Mouse (Mus musculus) kidney, embryonic 15.5 days (tissue): ENCODE results near the gene Adck2. TPM values are rescaled to one million over a fixed set of nuclear protein-coding genes. Genes with fewer than 3 reads are reported as not detected.

Experiments used
- ATAC-seq: fragments of 200-750 bp; cut with Nextera tagmentation; replicated peaks from 2 replicates; pipeline ENCODE4 v1.8.0; 2017; ENCODE audit warnings: moderate TSS enrichment; ENCODE audit not compliant: low FRiP score
- H3K27ac ChIP-seq: fragments of 300-500 bp; sonication (generic); 2 replicates; pipeline ENCODE4 v1.5.1; 2015; ENCODE audit warnings: mild to moderate bottlenecking, inconsistent platforms
- H3K27me3 ChIP-seq: fragments of 300-500 bp; sonication (generic); 2 replicates; pipeline ENCODE4 v1.6.1; 2015; ENCODE audit warnings: inconsistent platforms
- H3K36me3 ChIP-seq: fragments of 300-500 bp; sonication (generic); 2 replicates; pipeline ENCODE4 v1.6.1; 2015; ENCODE audit warnings: inconsistent platforms
- H3K4me1 ChIP-seq: fragments of 300-500 bp; sonication (generic); 2 replicates; pipeline ENCODE4 v1.6.1; 2015; ENCODE audit warnings: inconsistent platforms
- H3K4me2 ChIP-seq: fragments of 300-500 bp; sonication (generic); 2 replicates; pipeline ENCODE4 v1.6.1; 2015; ENCODE audit warnings: moderate library complexity, mild to moderate bottlenecking, inconsistent platforms
- H3K4me3 ChIP-seq: fragments of 300-500 bp; sonication (generic); replicated peaks from 2 replicates; pipeline ENCODE4 v1.5.1; 2015; ENCODE audit warnings: mild to moderate bottlenecking, inconsistent platforms
- H3K9ac ChIP-seq: fragments of 300-500 bp; sonication (generic); 2 replicates; pipeline ENCODE4 v1.6.1; 2015; ENCODE audit warnings: mild to moderate bottlenecking, inconsistent platforms
- H3K9me3 ChIP-seq: fragments of 300-500 bp; sonication (generic); replicated peaks from 2 replicates; pipeline ENCODE4 v1.6.1; 2016; ENCODE audit warnings: inconsistent platforms
- WGBS: fragments of 180-500 bp; shearing (Covaris S2); methylation state at CpG from one replicate; pipeline ENCODE4 v1.1.7; 2015; ENCODE audit warnings: mixed read lengths; 5-methylcytosine and 5-hydroxymethylcytosine counted together
- polyA plus RNA-seq: library from polyadenylated mRNA; unstranded; fragments of >200 nt; fragmentation: Nextera tagmentation; extraction: Ambion mirVana; gene quantifications from 2 replicates; pipeline ENCODE4 v1.2.1, GENCODE M21; 2015

Adck2 gene
- polyA plus RNA-seq, 1 experiment from 2014 or later, result 27.4 TPM

DNA sequence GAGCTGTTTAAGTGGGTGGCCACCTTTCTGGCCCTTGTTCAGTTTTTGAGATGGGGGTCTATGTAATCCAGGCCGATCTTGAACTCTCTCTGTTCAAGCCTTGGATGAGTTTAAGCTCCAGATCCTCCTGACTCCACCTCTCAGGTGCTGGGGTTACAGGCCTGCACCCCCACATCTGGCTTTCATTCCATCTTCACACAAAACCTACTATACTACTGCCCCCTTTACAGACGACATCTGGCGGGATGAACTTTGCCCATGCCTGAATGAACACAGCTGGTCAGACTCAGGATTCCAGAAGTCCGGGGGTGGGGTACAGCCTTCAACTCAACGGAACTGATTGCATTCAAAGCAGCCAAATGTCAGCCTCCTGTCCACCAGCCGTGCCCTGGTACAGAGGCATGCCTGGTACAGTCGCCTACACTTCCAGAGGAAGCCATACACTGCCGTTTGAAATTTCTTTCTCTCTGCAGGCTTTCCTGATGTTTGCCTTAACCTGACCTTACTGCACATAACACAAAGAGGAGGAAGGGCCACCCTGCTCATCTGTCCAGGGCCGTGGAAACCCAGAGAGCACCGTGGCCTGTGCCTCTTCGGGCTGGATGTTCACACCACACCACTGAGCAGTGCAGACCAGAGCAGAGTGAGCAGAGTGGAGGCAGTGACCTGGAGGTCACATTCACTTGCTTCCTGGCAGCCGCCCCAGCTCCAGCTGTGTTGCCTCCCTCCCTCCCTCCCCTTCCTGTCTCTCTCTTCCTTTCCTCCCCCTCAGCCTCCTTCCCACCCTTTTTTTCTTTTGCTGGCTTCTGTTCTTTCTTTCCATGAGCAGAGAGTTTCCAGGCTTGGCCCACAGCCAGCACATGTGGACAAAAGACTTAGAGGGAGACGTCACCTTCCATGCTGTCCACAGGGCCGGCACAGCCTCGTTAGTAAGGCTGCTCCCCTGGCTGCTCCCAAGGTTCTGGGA lies 30.8 kb upstream of the Adck2 start:
- 9% methylated on average over 15 of the region's 15 CpGs for WGBS
- Histone ChIP-seq H3K27ac (peak overlapping the region; percentile 87), H3K9ac (no peak overlapping the region), H3K27me3 (no peaks in the 10 kb centered on the region), H3K36me3 (no peaks in the 10 kb centered on the region), H3K4me1 (peaks cover 88% of the 10 kb centered on the region), H3K4me3 (no peak overlapping the region), H3K4me2 (peak overlapping the region; percentile 45), H3K9me3 (no peaks in the 10 kb centered on the region)
- ATAC-seq, result peak; percentile 89

DNA sequence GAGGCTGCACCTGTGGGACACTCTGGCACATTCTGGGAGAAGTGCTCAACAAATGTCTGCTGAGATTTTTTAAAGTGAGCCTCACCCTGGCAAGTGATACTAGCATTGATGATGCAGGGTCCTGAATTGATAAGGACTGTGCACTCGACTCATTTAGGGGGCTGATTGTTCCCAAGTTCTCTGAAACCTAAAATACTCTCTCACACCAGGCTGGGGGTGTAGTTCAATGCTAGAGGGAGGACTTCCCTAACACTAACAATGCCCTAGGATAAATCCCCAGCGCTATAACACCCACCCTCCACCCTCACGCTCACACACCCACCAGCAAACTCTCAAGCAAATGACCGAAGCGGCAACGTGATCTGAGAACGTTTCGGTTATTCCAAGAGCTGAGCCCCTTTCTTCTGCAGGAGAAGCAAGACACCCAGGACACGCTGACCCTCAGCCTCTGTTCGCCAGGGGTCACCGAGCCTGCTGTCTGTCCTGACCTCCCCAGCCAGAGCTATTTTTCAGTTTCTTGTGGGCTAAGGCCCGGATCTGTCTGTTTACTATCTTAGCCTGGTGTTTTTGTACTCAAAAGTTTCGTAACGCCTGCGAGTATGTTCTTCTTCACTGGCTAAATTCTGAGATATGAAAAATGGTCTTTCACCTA lies 29.8 kb upstream of the Adck2 start:
- Histone ChIP-seq H3K9me3 (no peaks in the 10 kb centered on the region), H3K4me3 (no peak overlapping the region), H3K36me3 (no peaks in the 10 kb centered on the region), H3K27me3 (no peaks in the 10 kb centered on the region), H3K27ac (peak overlapping the region; percentile 87), H3K4me1 (peaks cover 83% of the 10 kb centered on the region), H3K9ac (no peak overlapping the region), H3K4me2 (peak overlapping the region; percentile 15; the same call in 1 of the 2 replicates)
- no peak for ATAC-seq
- WGBS, result 27% methylated on average over 15 of the region's 15 CpGs

DNA sequence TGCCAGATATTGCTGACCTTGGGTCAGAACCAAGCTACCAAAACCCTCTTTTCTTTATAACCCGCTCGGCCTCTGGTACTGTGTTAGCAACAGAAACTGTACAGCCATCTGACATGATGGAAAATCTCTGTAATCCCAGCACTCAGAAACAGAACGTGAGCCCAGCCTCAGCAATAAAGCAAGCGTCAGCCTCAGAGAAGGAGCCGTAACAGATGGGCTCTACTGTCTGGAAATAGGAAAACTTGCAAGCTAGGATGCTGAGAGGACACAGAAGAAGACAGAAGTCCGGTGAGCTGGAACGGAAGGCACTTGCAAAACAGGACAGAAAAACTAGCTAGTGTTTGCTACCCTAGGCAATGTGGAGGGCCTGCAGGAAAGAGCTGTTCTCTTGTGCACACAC lies 28.2 kb upstream of the Adck2 start:
- H3K4me3 ChIP-seq, result no peak overlapping the region
- 78% methylated on average over 7 of the region's 7 CpGs for WGBS
- peaks cover 67% of the 10 kb centered on the region for H3K4me1 ChIP-seq

DNA sequence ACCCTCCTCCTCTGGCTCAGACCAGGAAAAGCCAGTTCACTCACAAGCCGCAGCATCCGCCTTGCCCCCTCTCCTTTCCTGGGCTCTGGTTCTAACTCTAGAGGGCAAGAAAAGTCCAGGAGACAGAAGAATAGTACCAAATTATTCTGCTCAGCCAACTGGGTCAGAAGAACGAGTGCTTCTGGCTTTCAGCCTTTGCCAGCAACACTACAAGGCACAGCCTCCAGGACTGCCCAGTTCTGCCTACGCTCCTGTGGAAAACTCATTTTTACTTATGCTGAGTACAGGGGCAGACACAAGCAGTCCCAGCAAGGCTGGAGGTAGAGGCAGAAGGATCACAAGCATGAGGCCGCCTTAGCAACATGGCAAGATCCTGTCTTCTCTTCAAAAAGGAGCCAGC lies 25.6 kb upstream of the Adck2 start:
- Histone ChIP-seq H3K36me3 (no peaks in the 10 kb centered on the region), H3K4me1 (peaks cover 62% of the 10 kb centered on the region), H3K27me3 (no peaks in the 10 kb centered on the region), H3K27ac (no peak overlapping the region; the same call in 1 of the 2 replicates), H3K9me3 (no peaks in the 10 kb centered on the region), H3K4me2 (no peak overlapping the region), H3K4me3 (no peak overlapping the region), H3K9ac (no peak overlapping the region)
- ATAC-seq, result no peak
- 75% methylated on average over 5 of the region's 5 CpGs for WGBS

More for the DNA sequence above, 28.2 kb upstream of the Adck2 start:
- H3K9ac ChIP-seq, result no peak overlapping the region
- H3K27ac ChIP-seq, result peak overlapping the region; percentile 87
- no peak for ATAC-seq
- H3K9me3 ChIP-seq, result no peaks in the 10 kb centered on the region
- H3K36me3 ChIP-seq, result no peaks in the 10 kb centered on the region
- H3K4me2 ChIP-seq, result no peak overlapping the region
- no peaks in the 10 kb centered on the region for H3K27me3 ChIP-seq

DNA sequence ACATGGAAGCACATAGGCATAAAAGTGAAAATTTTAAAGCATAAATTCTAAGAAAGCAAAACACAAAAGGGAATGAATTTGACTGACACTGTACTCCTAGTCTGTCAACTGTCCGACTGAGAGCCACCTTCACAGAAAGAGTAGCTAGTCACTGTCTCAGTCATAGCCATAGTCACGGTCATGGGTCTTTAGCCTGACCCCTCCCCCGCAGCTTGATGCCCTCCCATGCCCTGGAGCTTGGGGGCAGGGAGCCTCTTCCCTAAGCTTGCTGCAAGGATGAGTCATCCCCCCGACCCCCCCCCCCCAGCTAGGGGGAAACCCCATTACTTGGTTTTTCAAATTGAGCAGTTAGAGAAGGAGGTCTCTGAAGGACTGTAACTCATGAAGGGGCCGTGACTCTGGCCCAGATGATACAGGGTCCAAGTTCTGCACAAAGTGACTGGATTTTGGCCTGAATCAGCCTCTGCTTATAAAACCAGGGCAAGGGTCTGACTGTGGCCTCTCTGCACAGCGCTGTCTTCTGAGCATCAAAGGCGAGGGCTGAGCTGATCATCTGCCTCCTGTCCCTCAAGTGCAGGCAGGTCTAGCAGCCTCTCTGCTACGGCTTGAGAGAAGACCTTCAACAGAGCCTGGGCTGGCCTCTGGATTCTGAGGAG lies 21.6 kb upstream of the Adck2 start:
- Histone ChIP-seq H3K4me3 (no peak overlapping the region), H3K36me3 (peaks cover 6% of the 10 kb centered on the region; the same call in 1 of the 2 replicates), H3K9me3 (no peaks in the 10 kb centered on the region), H3K9ac (no peak overlapping the region), H3K27me3 (no peaks in the 10 kb centered on the region), H3K4me2 (no peak overlapping the region), H3K27ac (0 out of 2 replicates have a peak overlapping the region, but pooled peaks have one; percentile 52), H3K4me1 (peaks cover 53% of the 10 kb centered on the region)
- 34% methylated on average over 8 of the region's 8 CpGs for WGBS
- no peak for ATAC-seq

DNA sequence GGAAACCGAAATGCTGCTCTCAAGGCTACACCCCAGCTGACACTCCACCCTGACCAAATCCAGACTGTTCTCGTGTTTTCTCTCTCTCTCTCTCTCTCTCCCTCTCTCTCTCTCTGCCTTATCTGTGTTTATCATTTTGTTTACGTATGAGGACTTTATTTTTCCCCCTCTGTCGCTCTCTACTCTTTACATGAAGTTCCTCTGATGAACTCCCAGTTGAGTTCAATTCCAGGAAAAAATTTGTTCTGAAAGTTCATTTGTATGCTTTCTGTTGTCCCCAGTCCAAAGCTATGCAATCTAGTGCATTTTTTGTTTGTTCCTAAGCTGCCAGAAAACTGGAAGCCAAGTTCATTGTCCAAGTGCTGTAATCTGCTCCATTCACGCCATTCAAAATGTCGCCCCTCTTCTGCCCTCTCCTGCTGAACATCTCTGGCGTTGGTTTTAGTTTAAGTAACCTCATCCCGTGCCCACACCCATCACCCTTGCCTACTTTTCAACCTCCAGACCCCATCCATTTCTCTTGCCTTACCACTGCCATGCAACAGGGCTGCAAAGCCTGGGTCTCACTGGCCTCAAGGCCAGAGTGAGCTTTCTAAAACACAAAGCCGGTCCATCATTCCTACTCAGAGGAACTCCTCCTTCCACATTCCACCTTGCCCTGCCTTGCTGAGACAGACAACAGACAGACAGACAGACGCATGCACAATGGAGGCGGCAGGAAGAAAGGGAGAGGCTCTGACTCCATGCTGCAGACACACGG lies 18.6 kb upstream of the Adck2 start:
- Histone ChIP-seq H3K4me1 (peaks cover 59% of the 10 kb centered on the region), H3K4me2 (peak overlapping the region; percentile 70), H3K36me3 (peaks cover 6% of the 10 kb centered on the region; the same call in 1 of the 2 replicates), H3K27me3 (no peaks in the 10 kb centered on the region), H3K4me3 (peak overlapping the region; percentile 57; the same call in 1 of the 2 replicates), H3K9me3 (no peaks in the 10 kb centered on the region), H3K9ac (no peak overlapping the region), H3K27ac (peak overlapping the region; percentile 13; the same call in 1 of the 2 replicates)
- ATAC-seq, result no peak
- 73% methylated on average over 12 of the region's 12 CpGs for WGBS

DNA sequence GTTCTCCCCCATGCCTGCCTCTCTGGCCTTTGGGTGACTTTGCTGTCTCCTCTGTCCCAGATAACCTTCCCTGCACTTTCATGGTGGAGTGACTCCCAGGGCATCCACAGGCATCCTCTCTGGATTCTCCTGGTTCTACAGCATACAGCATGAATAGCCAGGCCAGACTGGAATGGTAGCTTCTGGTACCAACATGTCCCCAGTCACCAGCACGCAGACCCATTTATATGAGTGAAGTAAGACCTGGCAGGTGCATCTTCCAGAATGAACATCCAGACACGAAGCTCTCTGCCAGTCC lies 18.1 kb upstream of the Adck2 start:
- H3K4me3 ChIP-seq, result peak overlapping the region; percentile 57; the same call in 1 of the 2 replicates
- no peak overlapping the region for H3K9ac ChIP-seq
- H3K4me2 ChIP-seq, result peak overlapping the region; percentile 70
- ATAC-seq, result no peak
- H3K4me1 ChIP-seq, result peaks cover 59% of the 10 kb centered on the region
- no peak overlapping the region for H3K27ac ChIP-seq
- no peaks in the 10 kb centered on the region for H3K9me3 ChIP-seq
- 77% methylated on average over 2 of the region's 2 CpGs for WGBS
- peaks cover 6% of the 10 kb centered on the region; the same call in 1 of the 2 replicates for H3K36me3 ChIP-seq
- no peaks in the 10 kb centered on the region for H3K27me3 ChIP-seq

DNA sequence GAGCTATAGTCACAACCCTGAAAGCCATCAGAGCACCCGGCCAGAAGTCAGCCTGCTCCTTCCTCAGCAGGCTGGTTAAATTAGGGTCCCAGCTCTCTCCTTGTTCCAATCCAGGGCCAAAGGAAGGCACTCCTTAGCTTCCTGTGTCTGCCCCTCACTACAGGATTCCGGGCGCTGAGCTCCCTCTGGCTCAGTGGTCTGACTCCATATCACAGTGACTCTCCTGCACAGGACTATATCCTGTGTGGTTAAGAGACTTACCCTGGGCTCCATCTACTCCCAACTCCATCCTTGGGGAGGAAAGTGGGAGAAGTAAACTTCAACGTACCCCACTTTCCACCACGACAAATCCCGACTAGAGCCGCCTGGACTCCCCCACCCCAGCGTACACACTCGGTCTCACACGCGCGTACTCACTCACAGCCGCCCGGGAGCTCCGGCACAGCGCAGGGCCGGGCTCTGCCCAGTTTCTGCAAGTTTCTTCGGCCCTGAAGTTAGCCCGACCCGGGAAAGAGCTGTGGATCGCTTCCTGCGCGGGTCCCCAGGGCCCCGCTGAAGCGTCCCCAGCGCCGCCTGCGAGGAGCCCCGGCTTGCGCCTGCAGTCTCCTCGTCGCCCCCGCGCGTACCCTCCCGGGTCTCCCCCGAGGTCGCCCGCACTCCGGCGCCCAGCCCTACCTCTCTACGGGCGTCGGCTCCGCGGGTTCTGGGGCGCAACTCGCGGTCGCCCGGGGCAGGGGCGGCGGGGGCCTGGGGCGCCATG lies 16.6 kb upstream of the Adck2 start:
- peaks cover 6% of the 10 kb centered on the region; the same call in 1 of the 2 replicates for H3K36me3 ChIP-seq
- under 1% methylated on average over 54 of the region's 54 CpGs for WGBS

DNA sequence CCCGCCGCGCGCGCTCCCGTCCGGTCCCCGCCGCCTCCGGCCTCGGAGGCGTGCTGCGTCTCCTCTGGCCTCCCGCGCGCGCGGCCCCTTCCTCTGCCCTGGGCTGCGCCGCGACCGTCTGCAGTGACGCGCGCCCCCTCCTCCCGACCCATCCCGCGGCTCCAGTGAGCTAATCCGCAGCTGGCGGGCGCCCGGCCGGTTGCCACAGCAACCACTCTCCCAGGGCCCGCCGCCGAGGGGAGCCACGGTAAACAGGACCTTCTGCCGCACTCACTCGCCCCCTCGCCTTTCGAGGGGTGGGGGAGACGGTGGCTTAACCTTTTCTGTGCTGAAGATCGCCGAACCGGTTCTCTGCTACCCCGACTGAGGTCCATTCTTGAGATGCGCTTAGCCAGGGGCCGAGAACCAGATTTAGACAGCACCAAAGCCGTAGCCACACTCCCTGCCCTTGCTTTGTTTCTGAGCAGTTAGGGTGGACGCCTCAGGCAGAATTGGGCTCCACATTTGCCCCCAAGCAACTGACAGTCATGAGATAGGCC lies 15.9 kb upstream of the Adck2 start, which contains the start of gene Dennd2a:
Gene Dennd2a (minus strand): TSS at position 145 of the 539 bp plus-strand sequence.
- Histone ChIP-seq H3K9me3 (no peaks in the 10 kb centered on the region), H3K4me1 (peaks cover 52% of the 10 kb centered on the region), H3K4me3 (peak within 1 kb of the TSS; percentile 57), H3K9ac (peak within 1 kb of the TSS; percentile 69), H3K27me3 (no peaks in the 10 kb centered on the region), H3K27ac (peak within 1 kb of the TSS; percentile 84), H3K4me2 (peak within 1 kb of the TSS; percentile 70), H3K36me3 (peaks cover 6% of the 10 kb centered on the region; the same call in 1 of the 2 replicates)
- under 1% methylated on average over 48 of the region's 50 CpGs for WGBS
- peak; percentile 94 for ATAC-seq

More for the DNA sequence above, 16.6 kb upstream of the Adck2 start:
- peak overlapping the region; percentile 70 for H3K4me2 ChIP-seq
- peaks cover 53% of the 10 kb centered on the region for H3K4me1 ChIP-seq
- H3K27ac ChIP-seq, result peak overlapping the region; percentile 84
- peak overlapping the region; percentile 57 for H3K4me3 ChIP-seq
- ATAC-seq, result peak; percentile 73
- H3K9ac ChIP-seq, result peak overlapping the region; percentile 69
- H3K9me3 ChIP-seq, result no peaks in the 10 kb centered on the region
- no peaks in the 10 kb centered on the region for H3K27me3 ChIP-seq

DNA sequence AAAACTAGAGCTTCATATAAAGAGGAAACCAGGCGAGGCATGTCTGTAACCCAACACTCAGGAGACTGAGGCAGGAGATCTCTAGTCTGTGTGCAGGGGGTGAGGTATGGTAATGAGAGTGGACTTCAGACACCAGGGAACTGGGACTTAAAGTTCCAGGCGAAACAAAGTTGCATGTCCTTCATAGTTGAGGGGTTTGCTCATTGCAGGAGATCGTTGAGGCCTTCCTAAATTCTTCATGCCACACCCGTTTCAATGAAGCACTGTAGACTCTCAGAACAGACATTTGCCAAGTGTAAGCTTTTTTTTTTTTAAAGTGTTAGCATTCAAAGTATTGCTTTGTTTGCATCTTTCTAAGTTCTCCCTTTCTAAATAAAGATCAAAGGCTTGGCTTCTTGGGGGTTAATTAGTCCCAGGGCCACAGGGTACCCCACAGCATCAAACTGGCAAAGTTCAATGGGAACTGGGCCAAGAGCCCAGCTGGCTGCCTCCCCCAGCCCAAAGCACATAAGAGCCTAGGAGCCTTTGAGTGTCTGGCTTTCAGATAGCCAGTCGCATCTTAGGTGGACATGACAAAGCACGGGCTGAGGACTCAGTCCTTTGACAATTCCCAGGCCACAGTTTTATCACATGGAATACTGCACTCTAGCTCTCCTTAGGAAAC lies 14.3 kb upstream of the Adck2 start:
- no peaks in the 10 kb centered on the region for H3K27me3 ChIP-seq
- WGBS, result 53% methylated on average over 6 of the region's 6 CpGs
- no peaks in the 10 kb centered on the region for H3K9me3 ChIP-seq
- ATAC-seq, result no peak
- no peak overlapping the region for H3K4me2 ChIP-seq
- H3K4me3 ChIP-seq, result no peak overlapping the region
- H3K4me1 ChIP-seq, result peaks cover 50% of the 10 kb centered on the region
- no peaks in the 10 kb centered on the region for H3K36me3 ChIP-seq
- no peak overlapping the region for H3K9ac ChIP-seq
- H3K27ac ChIP-seq, result 0 out of 2 replicates have a peak overlapping the region, but pooled peaks have one; percentile 20
